Mouse (Mus musculus): Measurements from ENCODE around the gene Gm42906.

DNA sequence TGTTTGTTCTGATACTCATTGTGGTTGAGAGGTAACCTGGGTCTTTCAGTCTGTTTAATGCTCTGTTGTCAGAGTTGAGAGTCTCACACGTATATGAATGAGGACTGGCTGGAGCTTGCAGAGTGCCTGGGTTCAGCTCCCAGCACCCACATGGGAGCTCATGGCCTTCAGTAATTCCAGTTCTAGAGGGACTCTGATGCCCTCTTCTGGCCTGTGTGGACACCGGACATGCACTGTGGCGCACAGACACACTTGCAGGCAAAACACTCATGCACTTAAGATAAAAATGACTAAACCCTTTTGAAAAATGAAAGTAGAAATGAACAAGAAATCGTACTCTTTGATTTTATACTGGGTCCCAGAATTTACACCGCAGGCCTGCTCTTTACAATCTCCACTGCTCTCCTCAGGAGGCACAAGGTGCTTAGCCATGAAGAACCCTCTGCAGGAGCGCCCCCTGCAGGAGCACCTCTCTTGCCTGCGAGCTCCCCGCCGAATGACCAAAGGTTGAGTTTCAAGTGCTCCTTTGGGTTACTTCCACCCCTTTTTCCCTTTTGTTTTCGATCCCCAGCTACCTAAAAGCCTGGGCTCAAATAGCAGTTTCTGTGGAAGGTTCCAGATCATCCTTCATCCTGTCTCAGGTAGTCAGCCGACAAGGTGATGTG, 372.4 kb downstream of the Gm42906 start:
- no peak for TF ChIP-seq E2F4 (IDR thresholded peaks at IDR 0.05; ENCODE audit: borderline replicate concordance, low read depth, low read length)
- no peak for TF ChIP-seq POLR2A (IDR thresholded peaks at IDR 0.05; ENCODE audit: control insufficient read depth in 1 of 2, insufficient read depth in 1 of 2, low read depth in 1 of 2, low read length in 2 of 2, poor library complexity in 1 of 2)
- TF ChIP-seq TCF12 (IDR thresholded peaks at IDR 0.05; ENCODE audit: low read depth, low read length): no peak
- TF ChIP-seq POLR2AphosphoS2 (IDR thresholded peaks at IDR 0.05; ENCODE audit: low read length): no peak
- TF ChIP-seq ZC3H11A (IDR thresholded peaks at IDR 0.05; ENCODE audit: low read depth, low read length): no peak

Measured in MEL (cell line).